In the genomic region with DNA sequence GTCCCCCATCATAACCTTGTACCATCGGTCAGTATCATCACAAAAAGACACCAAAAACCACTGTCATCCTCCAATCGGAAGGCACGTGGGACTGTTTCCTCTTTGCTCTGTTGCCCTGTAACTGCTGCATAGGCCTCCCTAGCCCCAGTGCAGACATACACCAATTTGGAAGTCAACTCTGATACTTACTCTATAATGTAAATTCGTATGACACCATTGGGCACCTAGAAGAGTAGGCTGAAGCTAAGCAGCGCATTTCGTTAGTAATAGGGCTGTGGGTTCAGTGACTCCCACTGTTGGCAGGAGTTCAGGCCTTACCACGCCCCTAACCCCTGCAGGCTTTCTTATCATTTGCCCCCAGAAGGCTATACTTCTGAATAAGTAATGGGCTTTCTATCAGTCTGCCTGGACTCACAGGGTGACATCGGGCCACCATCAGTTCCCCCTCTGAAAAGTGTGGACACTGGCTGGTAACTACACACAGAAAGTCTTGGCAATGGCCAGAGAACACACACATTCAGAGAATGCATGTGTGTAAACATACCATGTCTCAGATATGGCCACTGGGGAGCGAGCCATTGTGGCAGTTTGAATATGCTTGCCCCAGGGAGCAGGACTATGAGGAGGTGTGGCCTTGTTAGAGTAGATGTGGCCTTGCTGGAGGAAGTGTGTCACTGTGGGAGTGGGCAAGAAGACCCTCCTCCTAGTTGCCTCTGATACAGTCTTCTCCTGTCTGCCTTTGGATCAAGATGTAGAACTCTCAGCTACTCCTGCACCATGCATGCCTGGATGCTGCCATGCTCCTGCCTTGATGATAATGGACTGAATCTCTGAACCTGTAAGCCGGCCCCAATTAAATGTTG, we compare ENCODE assay signal across 15 mouse cellular contexts.
DNase-seq lines count a peak whose midpoint lies in the region; ATAC-seq and TF ChIP-seq lines count a peak whose summit lies in the region.
"Had no signal": no experiment of that assay in that cellular context is flagged by ENCODE, and none has a peak within 500 bp of the region (broad histone marks: within the 10 kb centered on the region; RNA-seq: fewer than 3 reads in every experiment).

No protein-coding gene starts in this region.

- H3K9me3 ChIP-seq in liver, postnatal 0 days (ENCODE audit: low read length) = no peaks in the 10 kb centered on the region
- H3K9me3 ChIP-seq: embryonic facial prominence, embryonic 13.5 days; hindbrain, embryonic 12.5 days; midbrain, embryonic 15.5 days had no signal

- DNase-seq in 416B (ENCODE audit: low read depth) (peak; percentile 32), MEL-GATA-1-ER (ENCODE audit: extremely low read depth, low read depth) (peak; percentile 100)
- peak; percentile 67 for DNase-seq in liver, postnatal 0 days
- no peak for DNase-seq in retina, postnatal 1 day
- DNase-seq in cerebellum, adult 9-11 months = no peak
- no peak for DNase-seq in layer of hippocampus, adult 11-12 months (ENCODE audit: low spot score)
- DNase-seq: cerebellum, adult 18-20 months; gastrocnemius, postnatal 25 days; kidney, adult 9 months; kidney, postnatal 4 days; lung, postnatal 36 days had no signal

- H3K9ac ChIP-seq in liver, postnatal 0 days (replicated peaks) = no peak overlapping the region
- H3K9ac ChIP-seq: embryonic facial prominence, embryonic 13.5 days; hindbrain, embryonic 12.5 days; midbrain, embryonic 15.5 days had no signal

- no peak for TF ChIP-seq CTCF in liver, postnatal 0 days (IDR thresholded peaks at IDR 0.05; ENCODE audit: low read depth)

- H3K4me3 ChIP-seq in liver, postnatal 0 days (ENCODE audit: low read depth, low read length) = no peak overlapping the region
- H3K4me3 ChIP-seq: embryonic facial prominence, embryonic 13.5 days; hindbrain, embryonic 12.5 days; midbrain, embryonic 15.5 days had no signal

- 0 out of 2 replicates have a peak overlapping the region, but pooled peaks have one; percentile 5 for H3K27ac ChIP-seq in liver, postnatal 0 days (ENCODE audit: low read depth)
- H3K27ac ChIP-seq: embryonic facial prominence, embryonic 13.5 days; hindbrain, embryonic 12.5 days; midbrain, embryonic 15.5 days had no signal

- H3K27me3 ChIP-seq in liver, postnatal 0 days (ENCODE audit: insufficient read depth, low read length) = no peaks in the 10 kb centered on the region
- H3K27me3 ChIP-seq: embryonic facial prominence, embryonic 13.5 days; hindbrain, embryonic 12.5 days; midbrain, embryonic 15.5 days had no signal

- peak; percentile 95 for ATAC-seq in erythroid progenitor cell, adult 5-6 weeks (replicated peaks; ENCODE audit: low FRiP score, poor library complexity, severe bottlenecking)
- peak; percentile 94 for ATAC-seq in liver, postnatal 0 days
- ATAC-seq: midbrain, embryonic 15.5 days had no signal

- no peaks in the 10 kb centered on the region for H3K36me3 ChIP-seq in liver, postnatal 0 days (replicated peaks; ENCODE audit: insufficient read depth, low read length)
- H3K36me3 ChIP-seq: embryonic facial prominence, embryonic 13.5 days; hindbrain, embryonic 12.5 days; midbrain, embryonic 15.5 days had no signal

- peak overlapping the region; percentile 10; the same call in 1 of the 2 replicates for H3K4me2 ChIP-seq in liver, postnatal 0 days (ENCODE audit: low read depth, low read length)
- H3K4me2 ChIP-seq: embryonic facial prominence, embryonic 13.5 days; hindbrain, embryonic 12.5 days; midbrain, embryonic 15.5 days had no signal

- H3K4me1 ChIP-seq in liver, postnatal 0 days (ENCODE audit: insufficient read depth) = peaks cover 3% of the 10 kb centered on the region; the same call in 1 of the 2 replicates
- H3K4me1 ChIP-seq: embryonic facial prominence, embryonic 13.5 days; hindbrain, embryonic 12.5 days; midbrain, embryonic 15.5 days had no signal

- whole genome bisulfite sequencing in liver, postnatal 0 days (ENCODE audit: insufficient replicate concordance) = 53% methylated on average over 10 of the region's 10 CpGs

- peak; percentile 84 for TF ChIP-seq EP300 in liver, postnatal 0 days (IDR thresholded peaks at IDR 0.05; ENCODE audit: low read depth)

Comparison
In these comparisons a context has a peak if more than half of its experiments do, and no peak if none do; other contexts are left out.
1. DNase-seq: peak in 416B (single experiment), MEL-GATA-1-ER (single experiment) and liver, postnatal 0 days (single experiment); none in retina, postnatal 1 day (single experiment), cerebellum, adult 9-11 months (single experiment) and layer of hippocampus, adult 11-12 months (single experiment).